Mouse (Mus musculus) ES-E14 (cell line): ENCODE results near the gene Nid2.

Experiments used
- CHD2 ChIP-seq: IDR thresholded peaks from 2 replicates; pipeline ENCODE4 v1.6.1; 2014; ENCODE audit warnings: mild to moderate bottlenecking, low read depth, low read length, inconsistent platforms
- HCFC1 ChIP-seq: IDR thresholded peaks from 2 replicates; pipeline ENCODE4 v1.6.1; 2012; ENCODE audit warnings: low read length, inconsistent platforms, borderline replicate concordance; ENCODE audit not compliant: insufficient read depth
- MAFK ChIP-seq: IDR thresholded peaks from 2 replicates; pipeline ENCODE4 v1.6.1; 2014; ENCODE audit warnings: mild to moderate bottlenecking, low read depth, low read length, inconsistent platforms; ENCODE audit not compliant: insufficient read depth
- ZC3H11A ChIP-seq: IDR thresholded peaks from 2 replicates; pipeline ENCODE4 v1.6.1; 2012; ENCODE audit warnings: low read depth, mild to moderate bottlenecking, inconsistent platforms, low read length, borderline replicate concordance

DNA sequence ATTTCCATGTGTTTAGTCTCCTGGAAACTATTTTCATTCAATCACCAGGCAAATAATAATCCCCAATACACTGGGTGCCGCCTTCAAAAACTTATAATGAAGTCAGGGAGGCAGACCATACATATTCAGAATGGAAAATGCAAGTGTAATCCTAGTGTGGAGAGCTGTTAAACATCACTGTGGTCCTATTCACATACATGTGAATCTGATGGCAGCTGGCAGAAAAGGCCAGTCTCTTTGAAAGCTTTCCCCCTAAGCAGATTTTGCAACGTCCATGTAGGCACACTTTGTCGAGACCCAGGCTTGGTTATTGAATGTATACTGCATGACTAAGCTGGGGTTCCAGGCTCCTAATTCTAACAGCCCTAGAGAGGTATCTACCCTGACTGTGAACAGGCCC, 32.0 kb upstream of the Nid2 start:
- TF ChIP-seq CHD2 (no peak), ZC3H11A (no peak), MAFK (no peak), HCFC1 (no peak)
